Mouse (Mus musculus): ENCODE data around the gene Zfp622.

Zfp622 gene

GRCm38 (mm10) chr15:25984067-25984733 is at the start of gene Zfp622:
Zfp622 (plus strand) TSS chr15:25984366.
- peak; percentile 99 for DNase-seq

- no peak for DNase-seq
These were observed 49.8 kb upstream of the Zfp622 start for GRCm38 (mm10) chr15:25934411-25934810.

- DNase-seq = no peak
These were observed 45.7 kb upstream of the Zfp622 start for GRCm38 (mm10) chr15:25938496-25938895.

- DNase-seq = peak; percentile 22
These were observed 43.5 kb upstream of the Zfp622 start for GRCm38 (mm10) chr15:25940397-25941377.

- DNase-seq = no peak
These were observed 42.7 kb upstream of the Zfp622 start for GRCm38 (mm10) chr15:25941514-25941913.

GRCm38 (mm10) chr15:25942415-25942814 is 41.8 kb upstream of the Zfp622 start:
- no peak for DNase-seq

- DNase-seq = no peak
These were observed 40.6 kb upstream of the Zfp622 start for GRCm38 (mm10) chr15:25943386-25944137.

GRCm38 (mm10) chr15:25945224-25945623 is 38.9 kb upstream of the Zfp622 start:
- DNase-seq = no peak

GRCm38 (mm10) chr15:25946482-25946881 is 37.7 kb upstream of the Zfp622 start:
- no peak for DNase-seq

- DNase-seq = no peak
These were observed 36.8 kb upstream of the Zfp622 start for GRCm38 (mm10) chr15:25947383-25947782.

- DNase-seq = no peak
These were observed 35.6 kb upstream of the Zfp622 start for GRCm38 (mm10) chr15:25948257-25949223.

GRCm38 (mm10) chr15:25949696-25950095 is 34.5 kb upstream of the Zfp622 start:
- DNase-seq = no peak

GRCm38 (mm10) chr15:25950584-25950983 is 33.6 kb upstream of the Zfp622 start:
- no peak for DNase-seq

GRCm38 (mm10) chr15:25951037-25951436 is 33.1 kb upstream of the Zfp622 start:
- no peak for DNase-seq

- no peak for DNase-seq
These were observed 28.2 kb upstream of the Zfp622 start for GRCm38 (mm10) chr15:25956001-25956400.

- peak; percentile 66 for DNase-seq
These were observed 27.6 kb upstream of the Zfp622 start for GRCm38 (mm10) chr15:25956422-25957117.

GRCm38 (mm10) chr15:25957651-25958050 is 26.5 kb upstream of the Zfp622 start:
- no peak for DNase-seq

GRCm38 (mm10) chr15:25959375-25959774 is 24.8 kb upstream of the Zfp622 start:
- peak; percentile 64 for DNase-seq

GRCm38 (mm10) chr15:25960231-25960630 is 23.9 kb upstream of the Zfp622 start:
- no peak for DNase-seq

- DNase-seq = no peak
These were observed 17.9 kb upstream of the Zfp622 start for GRCm38 (mm10) chr15:25966220-25966774.

GRCm38 (mm10) chr15:25971596-25971995 is 12.6 kb upstream of the Zfp622 start:
- no peak for DNase-seq

Data from retina, postnatal 1 day (tissue).